Mouse (Mus musculus) Muller cell, postnatal 12 days (primary cell): Measurements from ENCODE around the gene Id2.

Experiments
- DNase-seq: peaks from one replicate; pipeline ENCODE4 v3.0.0-alpha.2; 2015; ENCODE audit errors: inconsistent ontology term

Gene Id2

GRCm38 (mm10) chr12:25083260-25084178 is 13.4 kb downstream of the Id2 start:
- peak; percentile 73 for DNase-seq

GRCm38 (mm10) chr12:25074344-25074743 is 22.6 kb downstream of the Id2 start:
- DNase-seq: no peak

- no peak for DNase-seq
Observed at GRCm38 (mm10) chr12:25073374-25073773, 23.6 kb downstream of the Id2 start.

- no peak for DNase-seq
Observed at GRCm38 (mm10) chr12:25062264-25062663, 34.7 kb downstream of the Id2 start.

GRCm38 (mm10) chr12:25060901-25061300 is 36.0 kb downstream of the Id2 start:
- no peak for DNase-seq

GRCm38 (mm10) chr12:25059487-25060200 is 37.3 kb downstream of the Id2 start:
- DNase-seq: peak; percentile 17

- no peak for DNase-seq
Observed at GRCm38 (mm10) chr12:25054963-25055362, 42.0 kb downstream of the Id2 start.

- DNase-seq: no peak
Observed at GRCm38 (mm10) chr12:25054511-25054910, 42.4 kb downstream of the Id2 start.

- DNase-seq: no peak
Observed at GRCm38 (mm10) chr12:25049253-25049652, 47.7 kb downstream of the Id2 start.

- no peak for DNase-seq
Observed at GRCm38 (mm10) chr12:25044579-25044978, 52.4 kb downstream of the Id2 start.

GRCm38 (mm10) chr12:25044056-25044455 is 52.9 kb downstream of the Id2 start:
- DNase-seq: no peak
